Mouse (Mus musculus): ENCODE data around the gene Oard1. TPM values are rescaled to one million over a fixed set of nuclear protein-coding genes. Genes with fewer than 3 reads are reported as not detected.

Oard1 gene
- polyA plus RNA-seq, 1 experiment, result 14.1 TPM

DNA sequence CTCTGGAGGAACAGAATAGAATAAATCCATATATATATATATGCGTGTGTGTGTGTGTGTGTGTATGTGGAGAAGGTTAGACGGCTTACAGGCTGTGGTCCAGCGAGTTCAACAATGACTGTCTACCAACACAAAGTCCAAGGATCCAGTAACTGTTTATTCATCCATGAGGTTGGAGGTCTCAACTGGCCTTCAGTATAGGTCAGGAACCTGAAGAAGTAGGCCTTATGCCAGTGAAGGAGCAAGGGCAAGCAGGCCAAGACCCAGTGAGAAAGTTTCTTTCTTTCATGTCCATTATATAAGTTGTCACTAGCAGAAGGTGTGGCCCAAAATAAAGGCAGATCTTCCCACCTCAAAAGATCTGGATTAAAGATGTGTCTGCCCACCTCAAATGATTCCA lies 7.1 kb upstream of the Oard1 start:
- Histone ChIP-seq H3K79me2 (ENCODE audit: control insufficient read depth, insufficient read depth) (peaks cover 95% of the 10 kb centered on the region), H3K4me3 (ENCODE audit: insufficient read depth, poor library complexity, severe bottlenecking) (no peak overlapping the region), H3K27me3 (ENCODE audit: control insufficient read depth, insufficient read depth, insufficient read length) (no peaks in the 10 kb centered on the region), H3K79me3 (ENCODE audit: low read depth) (peaks cover 75% of the 10 kb centered on the region), H3K36me3 (ENCODE audit: control insufficient read depth, insufficient read depth) (peaks cover 48% of the 10 kb centered on the region), H3ac (ENCODE audit: control insufficient read depth, insufficient read length, low read depth) (no peak overlapping the region)
- TF ChIP-seq FOSL1 (IDR thresholded peaks at IDR 0.05; ENCODE audit: insufficient read depth, low read length, poor library complexity, severe bottlenecking), result no peak
- no peak for TF ChIP-seq USF1 (IDR thresholded peaks at IDR 0.05; ENCODE audit: low read depth)
- no peak for TF ChIP-seq MYOG (IDR thresholded peaks at IDR 0.05; ENCODE audit: control insufficient read depth, extremely low read depth, insufficient read length)
- no peak for TF ChIP-seq MAX (IDR thresholded peaks at IDR 0.05)

DNA sequence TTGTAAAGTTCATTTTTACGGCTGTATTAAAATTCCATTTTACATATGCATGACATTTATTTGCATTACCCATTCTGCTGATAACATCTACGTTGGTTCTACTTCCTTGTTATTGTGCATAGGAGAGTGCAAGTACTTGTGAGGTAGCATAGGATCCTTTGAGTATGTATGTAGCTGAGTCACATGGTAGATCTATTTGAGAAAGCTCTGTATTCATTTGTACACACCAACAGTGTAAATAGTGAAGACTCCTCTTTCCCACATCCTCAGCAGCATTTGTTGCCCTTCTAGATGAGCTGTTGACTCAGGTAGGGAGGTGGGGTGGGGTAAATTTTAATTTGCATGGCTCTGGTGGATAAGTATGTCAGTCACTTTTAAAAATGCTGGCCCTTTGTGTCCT lies 6.0 kb upstream of the Oard1 start:
- Histone ChIP-seq H3K79me2 (ENCODE audit: control insufficient read depth, insufficient read depth) (peaks cover 96% of the 10 kb centered on the region), H3K27me3 (ENCODE audit: control insufficient read depth, insufficient read depth, insufficient read length) (no peaks in the 10 kb centered on the region), H3K4me3 (ENCODE audit: insufficient read depth, poor library complexity, severe bottlenecking) (no peak overlapping the region), H3K79me3 (ENCODE audit: low read depth) (peaks cover 77% of the 10 kb centered on the region), H3ac (ENCODE audit: control insufficient read depth, insufficient read length, low read depth) (no peak overlapping the region), H3K36me3 (ENCODE audit: control insufficient read depth, insufficient read depth) (peaks cover 39% of the 10 kb centered on the region)
- no peak for TF ChIP-seq MAX (IDR thresholded peaks at IDR 0.05)
- TF ChIP-seq MYOD1 (IDR thresholded peaks at IDR 0.05; ENCODE audit: control insufficient read depth, insufficient read length, low read depth), result no peak
- no peak for TF ChIP-seq CEBPB (IDR thresholded peaks at IDR 0.05; ENCODE audit: low read depth)
- TF ChIP-seq FOSL1 (IDR thresholded peaks at IDR 0.05; ENCODE audit: insufficient read depth, low read length, poor library complexity, severe bottlenecking), result no peak
- no peak for TF ChIP-seq MYOG (IDR thresholded peaks at IDR 0.05; ENCODE audit: control insufficient read depth, extremely low read depth, insufficient read length)
- TF ChIP-seq USF1 (IDR thresholded peaks at IDR 0.05; ENCODE audit: low read depth), result no peak
- TF ChIP-seq CTCF (IDR thresholded peaks at IDR 0.05; ENCODE audit: control insufficient read depth, insufficient read depth, insufficient read length), result no peak

DNA sequence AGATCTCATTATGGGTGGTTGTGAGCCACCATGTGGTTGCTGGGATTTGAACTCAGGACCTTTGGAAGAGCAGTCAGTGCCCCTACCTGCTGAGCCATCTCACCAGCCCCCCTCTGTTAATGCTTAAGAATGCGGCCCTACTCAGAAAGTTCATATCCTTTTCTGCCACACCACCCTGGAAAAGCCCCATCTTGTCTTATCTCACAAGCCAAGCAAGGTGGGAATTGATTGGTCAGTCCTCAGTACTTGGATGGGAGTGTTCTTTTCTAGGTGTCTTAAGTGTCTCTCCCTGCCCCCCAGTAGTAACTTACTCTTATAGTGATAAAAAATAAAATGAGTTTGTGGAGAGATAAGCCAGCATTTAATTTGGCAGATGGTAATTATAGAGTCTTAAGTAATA lies 5.1 kb upstream of the Oard1 start:
- H3K79me3 ChIP-seq (ENCODE audit: low read depth), result peaks cover 78% of the 10 kb centered on the region
- no peak overlapping the region for H3ac ChIP-seq (ENCODE audit: control insufficient read depth, insufficient read length, low read depth)
- peaks cover 32% of the 10 kb centered on the region for H3K36me3 ChIP-seq (ENCODE audit: control insufficient read depth, insufficient read depth)
- H3K27me3 ChIP-seq (ENCODE audit: control insufficient read depth, insufficient read depth, insufficient read length), result no peaks in the 10 kb centered on the region
- peaks cover 93% of the 10 kb centered on the region for H3K79me2 ChIP-seq (ENCODE audit: control insufficient read depth, insufficient read depth)
- H3K4me3 ChIP-seq (ENCODE audit: insufficient read depth, poor library complexity, severe bottlenecking), result no peak overlapping the region
- TF ChIP-seq FOSL1 (IDR thresholded peaks at IDR 0.05; ENCODE audit: insufficient read depth, low read length, poor library complexity, severe bottlenecking), result no peak
- no peak for TF ChIP-seq USF1 (IDR thresholded peaks at IDR 0.05; ENCODE audit: low read depth)
- TF ChIP-seq MAX (IDR thresholded peaks at IDR 0.05), result no peak
- TF ChIP-seq CEBPB (IDR thresholded peaks at IDR 0.05; ENCODE audit: low read depth), result no peak
- TF ChIP-seq MYOD1 (IDR thresholded peaks at IDR 0.05; ENCODE audit: control insufficient read depth, insufficient read length, low read depth), result no peak
- no peak for TF ChIP-seq CTCF (IDR thresholded peaks at IDR 0.05; ENCODE audit: control insufficient read depth, insufficient read depth, insufficient read length)
- no peak for TF ChIP-seq MYOG (IDR thresholded peaks at IDR 0.05; ENCODE audit: control insufficient read depth, extremely low read depth, insufficient read length)

DNA sequence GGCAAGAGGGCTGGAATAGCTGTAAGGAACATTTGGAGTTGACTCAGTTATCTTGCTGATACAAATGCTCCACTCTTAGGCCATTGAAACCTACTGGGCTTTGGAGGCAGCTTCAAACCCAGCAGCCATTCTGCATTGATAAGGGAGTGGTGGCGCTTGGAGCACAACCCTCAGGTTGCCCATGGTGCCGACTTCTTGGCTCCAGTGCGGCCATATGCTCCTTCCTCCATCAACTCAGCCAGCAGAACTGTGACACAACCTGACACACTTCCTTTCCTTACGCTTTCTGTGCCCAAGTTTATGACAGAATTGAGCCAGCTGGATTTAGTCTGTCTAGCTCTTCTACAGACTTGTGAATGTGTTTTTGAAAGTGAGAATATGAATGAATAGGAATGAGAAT lies 2.7 kb upstream of the Oard1 start:
- no peak overlapping the region for H3ac ChIP-seq (ENCODE audit: control insufficient read depth, insufficient read length, low read depth)
- peaks cover 28% of the 10 kb centered on the region for H3K36me3 ChIP-seq (ENCODE audit: control insufficient read depth, insufficient read depth)
- no peak overlapping the region for H3K4me3 ChIP-seq (ENCODE audit: insufficient read depth, poor library complexity, severe bottlenecking)
- H3K79me3 ChIP-seq (ENCODE audit: low read depth), result peaks cover 70% of the 10 kb centered on the region
- no peak for TF ChIP-seq MAX (IDR thresholded peaks at IDR 0.05)
- TF ChIP-seq MYOD1 (IDR thresholded peaks at IDR 0.05; ENCODE audit: control insufficient read depth, insufficient read length, low read depth), result no peak
- TF ChIP-seq FOSL1 (IDR thresholded peaks at IDR 0.05; ENCODE audit: insufficient read depth, low read length, poor library complexity, severe bottlenecking), result no peak
- no peak for TF ChIP-seq MYOG (IDR thresholded peaks at IDR 0.05; ENCODE audit: control insufficient read depth, extremely low read depth, insufficient read length)
- no peak for TF ChIP-seq CEBPB (IDR thresholded peaks at IDR 0.05; ENCODE audit: low read depth)
- TF ChIP-seq CTCF (IDR thresholded peaks at IDR 0.05; ENCODE audit: control insufficient read depth, insufficient read depth, insufficient read length), result no peak
- no peak for TF ChIP-seq USF1 (IDR thresholded peaks at IDR 0.05; ENCODE audit: low read depth)
- H3K27me3 ChIP-seq (ENCODE audit: control insufficient read depth, insufficient read depth, insufficient read length), result no peaks in the 10 kb centered on the region
- H3K79me2 ChIP-seq (ENCODE audit: control insufficient read depth, insufficient read depth), result peaks cover 85% of the 10 kb centered on the region

DNA sequence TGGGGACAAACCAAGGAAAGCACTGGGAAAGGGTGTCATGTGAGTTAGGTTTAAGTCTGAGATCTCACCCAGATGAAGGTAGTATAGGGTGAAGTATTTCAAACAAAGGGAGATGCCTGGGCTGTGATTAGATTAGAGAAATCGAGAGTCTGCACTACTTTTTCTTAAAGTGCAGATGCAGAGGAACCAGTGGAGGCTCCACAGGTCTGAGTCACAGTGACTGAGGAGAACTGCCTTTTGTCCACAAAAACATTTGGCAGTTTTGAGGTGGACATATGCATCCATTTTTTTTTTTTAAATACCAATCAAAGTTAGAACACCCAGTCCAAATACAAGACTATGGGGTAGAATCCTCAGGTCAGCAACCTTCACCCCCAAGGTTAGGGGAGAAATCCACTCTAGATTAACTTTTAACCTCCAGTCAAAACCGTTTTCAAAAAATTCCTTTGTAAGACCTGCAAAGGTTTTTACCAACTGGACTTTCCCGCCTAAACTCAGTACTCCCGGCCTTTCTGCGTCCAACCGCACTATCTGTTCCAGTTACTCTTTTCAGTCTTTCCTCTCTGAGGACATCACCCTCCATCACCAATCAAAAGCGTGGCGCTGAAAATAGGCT lies 1.8 kb upstream of the Oard1 start:
- TF ChIP-seq FOSL1 (IDR thresholded peaks at IDR 0.05; ENCODE audit: insufficient read depth, low read length, poor library complexity, severe bottlenecking) (no peak), USF1 (IDR thresholded peaks at IDR 0.05; ENCODE audit: low read depth) (no peak), MYOD1 (IDR thresholded peaks at IDR 0.05; ENCODE audit: control insufficient read depth, insufficient read length, low read depth) (no peak), MYOG (IDR thresholded peaks at IDR 0.05; ENCODE audit: control insufficient read depth, extremely low read depth, insufficient read length) (no peak), CEBPB (IDR thresholded peaks at IDR 0.05; ENCODE audit: low read depth) (no peak), CTCF (IDR thresholded peaks at IDR 0.05; ENCODE audit: control insufficient read depth, insufficient read depth, insufficient read length) (no peak), MAX (IDR thresholded peaks at IDR 0.05) (no peak)
- H3K27me3 ChIP-seq (ENCODE audit: control insufficient read depth, insufficient read depth, insufficient read length), result no peaks in the 10 kb centered on the region
- H3K79me3 ChIP-seq (ENCODE audit: low read depth), result peaks cover 64% of the 10 kb centered on the region
- H3ac ChIP-seq (ENCODE audit: control insufficient read depth, insufficient read length, low read depth), result peak overlapping the region; percentile 97
- peaks cover 27% of the 10 kb centered on the region for H3K36me3 ChIP-seq (ENCODE audit: control insufficient read depth, insufficient read depth)
- H3K79me2 ChIP-seq (ENCODE audit: control insufficient read depth, insufficient read depth), result peaks cover 81% of the 10 kb centered on the region
- peak overlapping the region; percentile 83 for H3K4me3 ChIP-seq (ENCODE audit: insufficient read depth, poor library complexity, severe bottlenecking)

All from C2C12 (cell line).